Comparison of ENCODE assay signal across 22 mouse cellular contexts in genomic region chr15:38410462-38410861, GRCm38 (mm10).
DNase-seq lines count a peak whose midpoint lies in the region; ATAC-seq and TF ChIP-seq lines count a peak whose summit lies in the region.
"Had no signal": no experiment of that assay in that cellular context is flagged by ENCODE, and none has a peak within 500 bp of the region (broad histone marks: within the 10 kb centered on the region; RNA-seq: fewer than 3 reads in every experiment).

No protein-coding gene starts in this region.

- no peak overlapping the region for H3K9ac ChIP-seq in heart, embryonic 11.5 days (ENCODE audit: low read depth, low read length)
- H3K9ac ChIP-seq in CH12.LX (ENCODE audit: insufficient read depth, low read depth) = no peak overlapping the region

- 91% methylated on average over 1 of the region's 1 CpGs for WGBS in heart, embryonic 11.5 days (ENCODE audit: insufficient replicate concordance)

- no peak overlapping the region for H3K4me2 ChIP-seq in heart, embryonic 11.5 days
- no peak overlapping the region; the same call in 1 of the 2 replicates for H3K4me2 ChIP-seq in CH12.LX (ENCODE audit: insufficient read depth, low read depth, poor library complexity, severe bottlenecking)

- no peaks in the 10 kb centered on the region for H3K36me3 ChIP-seq in heart, embryonic 11.5 days (ENCODE audit: control insufficient read depth, insufficient read depth, low read length)
- no peaks in the 10 kb centered on the region for H3K36me3 ChIP-seq in megakaryocyte, embryonic 14.5 days (replicated peaks; ENCODE audit: low read length)
- no peaks in the 10 kb centered on the region for H3K36me3 ChIP-seq in CH12.LX (replicated peaks in 1 of 2; ENCODE audit: control insufficient read depth in 1 of 2, insufficient read depth in 1 of 2, low read length in 1 of 2)
- H3K36me3 ChIP-seq: G1E had no signal

- H3K27me3 ChIP-seq in heart, embryonic 11.5 days (ENCODE audit: control insufficient read depth, insufficient read depth, low read length) = no peaks in the 10 kb centered on the region
- H3K27me3 ChIP-seq in megakaryocyte, embryonic 14.5 days (replicated peaks) = peaks cover 39% of the 10 kb centered on the region
- H3K27me3 ChIP-seq in CH12.LX (replicated peaks) = no peaks in the 10 kb centered on the region
- H3K27me3 ChIP-seq: Patski had no signal

- H3K4me1 ChIP-seq in heart, embryonic 11.5 days (ENCODE audit: control insufficient read depth, insufficient read depth, low read length) = peaks cover 15% of the 10 kb centered on the region
- H3K4me1 ChIP-seq in megakaryocyte, embryonic 14.5 days = peaks cover 12% of the 10 kb centered on the region
- H3K4me1 ChIP-seq in CH12.LX (ENCODE audit: control insufficient read depth in 1 of 2, insufficient read depth in 2 of 2) = peaks cover 3 to 10% of the 10 kb centered on the region in 2 experiments; a peak in 3 of 4 replicates

- DNase-seq in heart, adult 11 months = peak; percentile 75
- DNase-seq in urinary bladder, adult 2 months (ENCODE audit: low spot score) = peak; percentile 18
- DNase-seq in urinary bladder, adult 18-20 months (ENCODE audit: low spot score in 2 of 2) = no peak
- DNase-seq in CH12.LX (ENCODE audit: extremely low read depth) = peak; percentile 21
- no peak for DNase-seq in gastrocnemius, postnatal 25 days
- DNase-seq: adrenal gland, adult 2 months; adrenal gland, adult 8-10 months; adrenal gland, postnatal 10 days; adrenal gland, postnatal 14 days; adrenal gland, postnatal 25 days; adrenal gland, postnatal 36 days; B cell, adult 2 months; cerebellum, adult 11 months; cerebellum, adult 11-12 months; cerebellum, adult 18-20 months had no signal

- no peak overlapping the region for H3K27ac ChIP-seq in heart, embryonic 11.5 days (ENCODE audit: low read depth, low read length)
- H3K27ac ChIP-seq in CH12.LX (ENCODE audit: insufficient read depth, low read depth) = no peak overlapping the region

- no peak overlapping the region for H3K4me3 ChIP-seq in heart, embryonic 11.5 days (ENCODE audit: low read depth, low read length)
- peak overlapping the region; percentile 33 for H3K4me3 ChIP-seq in megakaryocyte, embryonic 14.5 days (replicated peaks)
- no peak overlapping the region for H3K4me3 ChIP-seq in CH12.LX (replicated peaks in 1 of 3; ENCODE audit: low read depth in 2 of 3, low read length in 2 of 3, poor library complexity in 1 of 3)

- no peaks in the 10 kb centered on the region for H3K9me3 ChIP-seq in heart, embryonic 11.5 days (replicated peaks; ENCODE audit: control insufficient read depth, low read length)
- H3K9me3 ChIP-seq in megakaryocyte, embryonic 14.5 days = peaks cover 3% of the 10 kb centered on the region; the same call in 1 of the 2 replicates
- H3K9me3 ChIP-seq in CH12.LX (replicated peaks; ENCODE audit: low read length) = no peaks in the 10 kb centered on the region
- H3K9me3 ChIP-seq: G1E had no signal

- dilution Hi-C loops in CH12.LX (cut with MboI; ENCODE audit: extremely low pct_ligation_motif_present, extremely low pct_unique_long_range_greater_than_20kb, low sequenced_read_pairs) = no loop called here

- ATAC-seq in heart, embryonic 11.5 days (replicated peaks; ENCODE audit: insufficient number of reproducible peaks, low FRiP score, low TSS enrichment) = no peak
- no peak for ATAC-seq in megakaryocyte, adult 5-6 weeks (ENCODE audit: poor library complexity, severe bottlenecking)
- ATAC-seq: activated CD4-positive, CD25-positive, alpha-beta regulatory T cell, adult 4 months; CD4-positive, CD25-positive, alpha-beta regulatory T cell, adult 4 months; Patski had no signal

- H3K79me2 ChIP-seq in CH12.LX (replicated peaks; ENCODE audit: control insufficient read depth, extremely low read depth, insufficient read depth, poor library complexity, severe bottlenecking) = no peaks in the 10 kb centered on the region

- in situ Hi-C loops in CH12.LX (cut with MboI; ENCODE audit: low pct_ligation_motif_present, low pct_unique_long_range_greater_than_20kb, low sequenced_read_pairs) = no loop called here

- no peak for TF ChIP-seq EP300 in CH12.LX (IDR thresholded peaks at IDR 0.05; ENCODE audit: low read length)

- TF ChIP-seq POLR2A in CH12.LX (IDR thresholded peaks at IDR 0.05; ENCODE audit: low read depth, low read length) = no peak

- TF ChIP-seq RAD21 in CH12.LX (IDR thresholded peaks at IDR 0.05; ENCODE audit: low read depth, low read length) = no peak; the same call in 1 of the 2 replicates

- TF ChIP-seq CTCF in CH12.LX (conservative IDR thresholded peaks at IDR 0.05 in 1 of 2, IDR thresholded peaks at IDR 0.05 in 1 of 2; ENCODE audit: low read depth in 2 of 2, low read length in 2 of 2) = peak in 1 of 2 experiments; percentile 14; a peak in 1 of 4 replicates

TF ChIP-seq in CH12.LX, 34 proteins besides CTCF, POLR2A, EP300 and RAD21:
- no peak for TF ChIP-seq PAX5 (IDR thresholded peaks at IDR 0.05; ENCODE audit: low read length)
- TF ChIP-seq UBTF (IDR thresholded peaks at IDR 0.05; ENCODE audit: low read depth, low read length) = no peak
- 0 out of 2 replicates have a peak, but pooled peaks have one; percentile 36 for TF ChIP-seq MAX (IDR thresholded peaks at IDR 0.05; ENCODE audit: low read length)
- no peak for TF ChIP-seq MAZ (IDR thresholded peaks at IDR 0.05; ENCODE audit: low read depth, low read length)
- no peak for TF ChIP-seq POLR2AphosphoS2 (IDR thresholded peaks at IDR 0.05; ENCODE audit: low read depth, low read length)
- no peak for TF ChIP-seq E2F4 (IDR thresholded peaks at IDR 0.05; ENCODE audit: insufficient replicate concordance, low read depth, low read length)
- no peak for TF ChIP-seq MYC (IDR thresholded peaks at IDR 0.05; ENCODE audit: low read depth, low read length)
TF ChIP-seq in CH12.LX: peak in this region for 1.

Comparison
In these comparisons a context has a peak if more than half of its experiments do, and no peak if none do; other contexts are left out.
1. DNase-seq: peak in heart, adult 11 months (single experiment), urinary bladder, adult 2 months (single experiment) and CH12.LX (single experiment); none in urinary bladder, adult 18-20 months (0 of 2) and gastrocnemius, postnatal 25 days (single experiment).